Mouse (Mus musculus): ENCODE measurements around the gene Mrm3. TPM values are rescaled to one million over a fixed set of nuclear protein-coding genes. Genes with fewer than 3 reads are reported as not detected.

Mrm3 gene
- polyA plus RNA-seq, 1 experiment from 2014 or later, result 26.2 TPM

DNA sequence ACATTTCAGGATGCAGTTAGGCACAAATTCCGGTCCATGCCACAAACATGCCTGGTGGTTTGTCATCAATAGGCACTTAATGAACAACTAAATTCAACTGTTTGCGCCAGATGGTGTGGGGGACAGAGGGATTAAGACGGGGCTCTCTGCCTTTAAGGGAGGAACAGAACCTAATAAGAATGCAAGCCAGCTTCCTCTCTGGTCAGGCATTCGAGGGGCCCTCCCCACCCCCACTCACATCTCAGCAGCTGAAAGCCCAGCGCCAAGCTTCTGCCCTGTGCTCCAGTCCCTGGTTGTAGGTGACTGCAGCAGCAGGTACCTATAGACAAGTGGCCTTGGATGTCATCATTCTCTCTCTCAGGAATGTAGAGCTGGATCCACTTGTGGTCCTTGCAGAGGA, 50.6 kb downstream of the Mrm3 start:
- H3K27ac ChIP-seq, result no peak overlapping the region
- no peak for ATAC-seq (ENCODE audit: low FRiP score, low read depth)
- peaks cover 93% of the 10 kb centered on the region for H3K4me1 ChIP-seq
- H3K4me3 ChIP-seq, result no peak overlapping the region
- no peaks in the 10 kb centered on the region for H3K27me3 ChIP-seq
- H3K36me3 ChIP-seq, result no peaks in the 10 kb centered on the region
- H3K9ac ChIP-seq, result no peak overlapping the region
- no peak overlapping the region for H3K4me2 ChIP-seq (replicated peaks)
- H3K9me3 ChIP-seq, result no peaks in the 10 kb centered on the region
- 38% methylated on average over 5 of the region's 5 CpGs for WGBS

- no peak overlapping the region for H3K4me2 ChIP-seq (replicated peaks)
- H3K4me3 ChIP-seq, result no peak overlapping the region
- H3K27me3 ChIP-seq, result no peaks in the 10 kb centered on the region
- H3K9ac ChIP-seq, result no peak overlapping the region
- H3K4me1 ChIP-seq, result peaks cover 91% of the 10 kb centered on the region
- H3K36me3 ChIP-seq, result no peaks in the 10 kb centered on the region
- peak overlapping the region; percentile 52; the same call in 1 of the 2 replicates for H3K27ac ChIP-seq
- 23% methylated on average over 9 of the region's 9 CpGs for WGBS
- H3K9me3 ChIP-seq, result no peaks in the 10 kb centered on the region
- ATAC-seq (ENCODE audit: low FRiP score, low read depth), result no peak
Measured at GRCm38 (mm10) chr11:76294836-76295235, 51.3 kb downstream of the Mrm3 start.

GRCm38 (mm10) chr11:76297252-76297651, 53.7 kb downstream of the Mrm3 start:
- ATAC-seq (ENCODE audit: low FRiP score, low read depth), result no peak
- Histone ChIP-seq H3K4me1 (peaks cover 92% of the 10 kb centered on the region), H3K9ac (no peak overlapping the region)

DNA sequence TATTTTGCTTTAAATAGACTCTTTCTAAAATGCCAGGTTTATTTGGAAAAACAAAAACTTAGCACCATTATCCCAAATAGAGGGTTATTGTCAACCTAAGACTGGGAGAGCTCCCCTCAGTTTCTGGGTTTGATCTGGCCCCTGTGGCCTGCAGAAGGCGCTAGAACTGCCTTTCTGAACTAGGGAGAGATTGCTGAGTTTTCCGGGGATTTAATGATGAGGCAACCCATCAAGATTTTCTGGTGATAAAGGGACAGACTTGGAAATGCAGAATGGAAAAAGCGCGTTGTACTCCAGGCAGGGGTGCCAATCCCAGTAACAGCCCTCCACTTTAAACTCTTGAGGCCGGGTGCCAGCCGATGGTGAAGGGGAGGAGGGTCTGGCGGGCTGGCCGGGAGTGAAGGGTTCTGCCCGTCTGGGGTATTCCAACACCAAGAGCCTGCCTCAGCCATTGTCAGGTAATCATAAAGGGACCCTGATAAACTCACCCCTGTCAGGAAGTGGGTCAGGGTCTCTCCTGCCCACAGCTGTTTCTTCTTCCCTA, 55.0 kb downstream of the Mrm3 start:
- 48% methylated on average over 9 of the region's 9 CpGs for WGBS
- Histone ChIP-seq H3K9ac (peak overlapping the region; percentile 19; the same call in 1 of the 2 replicates), H3K4me1 (peaks cover 88% of the 10 kb centered on the region)

More at GRCm38 (mm10) chr11:76297252-76297651, 53.7 kb downstream of the Mrm3 start:
- no peaks in the 10 kb centered on the region for H3K36me3 ChIP-seq
- H3K27me3 ChIP-seq, result no peaks in the 10 kb centered on the region
- H3K9me3 ChIP-seq, result no peaks in the 10 kb centered on the region
- H3K4me2 ChIP-seq (replicated peaks), result no peak overlapping the region
- no peak overlapping the region for H3K27ac ChIP-seq
- H3K4me3 ChIP-seq, result no peak overlapping the region
- WGBS, result 54% methylated on average over 9 of the region's 9 CpGs

More for the DNA sequence above, 55.0 kb downstream of the Mrm3 start:
- no peak overlapping the region for H3K4me3 ChIP-seq
- H3K27me3 ChIP-seq, result no peaks in the 10 kb centered on the region
- peak overlapping the region; percentile 19; the same call in 1 of the 2 replicates for H3K4me2 ChIP-seq (replicated peaks)
- no peaks in the 10 kb centered on the region for H3K36me3 ChIP-seq
- peak overlapping the region; percentile 48; the same call in 1 of the 2 replicates for H3K27ac ChIP-seq
- ATAC-seq (ENCODE audit: low FRiP score, low read depth), result no peak
- no peaks in the 10 kb centered on the region for H3K9me3 ChIP-seq

Other genes with a start within 250 kb of the Mrm3 start
- gene 1700016K19Rik, start 243.8 kb upstream of the Mrm3 start, polyA plus RNA-seq (2015; fragmentation: Nextera tagmentation; extraction: Ambion mirVana), result 0.22 and 0.64 TPM in 2 replicates
- gene Rflnb, start 215.9 kb upstream of the Mrm3 start, polyA plus RNA-seq (2015; fragmentation: Nextera tagmentation; extraction: Ambion mirVana), result 51.3 and 52.1 TPM in 2 replicates
- 37.5 and 40.0 TPM in 2 replicates for gene Vps53, start 64.1 kb upstream of the Mrm3 start, polyA plus RNA-seq (2015; fragmentation: Nextera tagmentation; extraction: Ambion mirVana)
- 27.8 and 29.9 TPM in 2 replicates for gene Fam57a, start 64.0 kb upstream of the Mrm3 start, polyA plus RNA-seq (2015; fragmentation: Nextera tagmentation; extraction: Ambion mirVana)
- gene Dbil5, start 26.1 kb upstream of the Mrm3 start, polyA plus RNA-seq (2015; fragmentation: Nextera tagmentation; extraction: Ambion mirVana), result 0.64 and 1.1 TPM in 2 replicates
- gene Gemin4, start 26.1 kb upstream of the Mrm3 start, polyA plus RNA-seq (2015; fragmentation: Nextera tagmentation; extraction: Ambion mirVana), result 31.6 and 35.2 TPM in 2 replicates
- 129 and 135 TPM in 2 replicates for gene Glod4, start within 50 bp of the Mrm3 start, polyA plus RNA-seq (2015; fragmentation: Nextera tagmentation; extraction: Ambion mirVana)
- gene Nxn, start 155.4 kb downstream of the Mrm3 start, polyA plus RNA-seq (2015; fragmentation: Nextera tagmentation; extraction: Ambion mirVana), result 55.4 and 57.6 TPM in 2 replicates
- 125 and 126 TPM in 2 replicates for gene Timm22, start 163.2 kb downstream of the Mrm3 start, polyA plus RNA-seq (2015; fragmentation: Nextera tagmentation; extraction: Ambion mirVana)

Data from limb, embryonic 13.5 days (tissue).